Mouse (Mus musculus) adrenal gland, adult 2 months (tissue): Measurements from ENCODE around the gene Fbxl18. TPM values are rescaled to one million over a fixed set of nuclear protein-coding genes. Genes with fewer than 3 reads are reported as not detected.

Experiments
- DNase-seq: peaks from one replicate; pipeline ENCODE4 v3.0.0; 2021
- polyA plus RNA-seq: library from polyadenylated mRNA; depleted of rRNA; stranded (reverse); fragments of >200 nt; gene quantifications from 2 replicates; pipeline ENCODE4 v1.2.3, GENCODE M21; 2012; rRNA removed
- total RNA-seq, 2 experiments: library from RNA; stranded (reverse); gene quantifications; 2 replicates each; pipeline ENCODE4 v1.2.3; 2021

The Fbxl18 gene
- total and polyA plus RNA-seq, 3 experiments, result 9.6 to 44.3 (median 11.4) TPM

DNA sequence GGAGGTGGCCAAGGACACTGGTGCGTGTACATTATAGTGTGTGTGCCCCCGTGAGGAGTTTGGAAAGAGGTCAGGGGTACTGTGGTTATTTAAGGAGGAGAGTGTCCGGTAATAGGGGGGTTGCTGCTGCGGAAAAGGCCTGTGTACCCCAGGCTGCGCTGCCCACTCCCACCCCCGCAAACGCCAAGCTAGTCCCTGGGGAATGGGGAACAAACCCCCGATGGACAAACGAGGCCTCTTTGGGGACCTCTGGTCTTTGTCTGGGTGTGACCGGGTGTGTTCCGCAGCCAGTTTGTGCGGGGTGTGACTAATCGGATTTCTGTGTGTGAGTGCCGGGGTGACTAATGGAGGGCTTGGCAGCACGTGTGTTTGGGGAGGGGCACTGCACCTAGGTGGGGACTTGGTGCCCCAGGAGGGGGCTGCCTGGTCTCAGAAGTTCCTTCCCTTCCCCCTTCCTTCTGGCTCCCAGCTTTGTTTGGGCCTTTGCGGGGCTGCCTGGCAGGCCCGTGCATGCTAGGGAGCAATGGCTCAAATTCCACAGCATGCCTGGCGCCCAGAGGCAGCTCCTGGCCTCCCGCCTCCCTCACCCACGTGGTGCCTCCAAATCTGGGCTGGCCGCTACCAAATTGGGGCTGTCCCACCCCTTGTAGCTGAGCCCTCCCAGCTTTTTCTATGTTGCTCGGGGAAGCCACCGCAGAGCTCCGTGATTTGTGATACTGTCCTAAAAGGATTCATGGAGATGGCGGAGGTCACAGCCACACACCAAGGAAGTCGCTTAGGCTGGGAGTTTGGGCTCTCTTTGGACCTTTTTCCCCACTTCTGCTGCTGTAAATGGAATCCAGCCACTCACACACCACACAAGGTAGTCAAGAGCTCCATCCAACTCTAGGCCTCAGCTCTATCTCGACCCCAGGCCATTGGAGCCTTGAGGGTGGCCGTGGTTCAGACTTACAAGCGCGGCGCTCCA, 71.8 kb downstream of the Fbxl18 start:
- peak; percentile 95 for DNase-seq

- DNase-seq, result peak; percentile 86
Measured at GRCm38 (mm10) chr5:142822286-142823095, 72.7 kb downstream of the Fbxl18 start.

DNA sequence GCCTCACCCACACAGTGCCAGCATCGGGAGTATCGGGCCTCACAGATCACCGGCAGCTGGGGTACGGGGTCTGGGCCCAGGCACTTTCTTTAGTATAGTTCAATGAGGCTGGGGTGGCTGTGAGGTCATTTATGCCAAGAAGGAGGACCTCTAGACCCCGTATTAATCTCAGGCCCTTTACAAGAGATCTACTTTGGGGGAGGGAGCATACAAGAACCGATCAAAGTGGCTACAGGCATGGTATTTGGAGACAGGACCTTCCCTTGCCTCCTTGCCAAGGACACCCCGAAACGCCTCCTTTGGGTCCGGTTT, 73.3 kb downstream of the Fbxl18 start:
- no peak for DNase-seq

GRCm38 (mm10) chr5:142821266-142821973, 73.8 kb downstream of the Fbxl18 start:
- peak; percentile 99 for DNase-seq

- peak; percentile 84 for DNase-seq
Measured at GRCm38 (mm10) chr5:142820276-142821265, 74.7 kb downstream of the Fbxl18 start.

DNA sequence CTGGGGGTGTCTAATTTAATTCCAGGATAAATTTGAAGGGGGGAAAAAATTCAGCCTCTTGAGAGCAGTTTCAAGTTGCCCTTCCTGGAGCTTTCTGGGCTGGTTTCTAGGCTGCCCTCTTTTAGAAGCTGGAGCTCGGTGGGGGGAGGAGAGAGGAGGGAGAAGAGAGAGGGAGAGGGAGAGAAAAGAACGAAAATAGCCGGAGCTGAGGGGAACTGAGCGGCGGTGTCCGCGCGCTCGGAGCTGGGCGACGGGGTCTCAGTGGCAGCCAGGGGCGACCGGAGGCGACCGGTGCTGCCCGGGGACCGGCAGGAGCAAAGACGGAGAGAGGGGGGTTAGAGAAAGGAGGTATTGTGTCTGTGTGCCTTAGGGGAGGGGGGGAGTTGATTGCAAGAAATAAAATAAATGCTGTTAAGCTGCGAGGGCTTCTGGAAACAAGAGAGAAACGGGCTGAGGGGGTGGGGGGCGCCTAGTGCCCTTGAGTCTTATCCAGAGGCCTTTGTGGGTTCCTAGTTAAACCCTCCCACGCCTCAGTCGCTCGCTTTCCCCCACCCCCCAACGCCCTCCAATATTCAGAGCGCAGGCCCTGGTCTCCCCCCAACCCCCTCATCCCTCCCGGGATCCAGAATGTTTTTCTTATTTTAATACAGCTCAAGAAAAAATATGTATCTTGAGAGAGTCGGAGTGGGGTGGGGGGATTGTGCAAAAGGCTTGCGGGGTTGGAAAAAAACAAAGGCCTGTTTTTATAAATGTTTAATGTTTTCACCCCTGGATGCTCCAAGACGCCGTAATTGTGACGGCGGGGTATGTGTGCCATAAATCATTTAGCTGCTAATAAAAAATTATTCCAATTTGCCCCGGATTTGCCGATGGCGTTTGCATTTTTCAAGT, 75.6 kb downstream of the Fbxl18 start:
- DNase-seq, result peak; percentile 78

DNA sequence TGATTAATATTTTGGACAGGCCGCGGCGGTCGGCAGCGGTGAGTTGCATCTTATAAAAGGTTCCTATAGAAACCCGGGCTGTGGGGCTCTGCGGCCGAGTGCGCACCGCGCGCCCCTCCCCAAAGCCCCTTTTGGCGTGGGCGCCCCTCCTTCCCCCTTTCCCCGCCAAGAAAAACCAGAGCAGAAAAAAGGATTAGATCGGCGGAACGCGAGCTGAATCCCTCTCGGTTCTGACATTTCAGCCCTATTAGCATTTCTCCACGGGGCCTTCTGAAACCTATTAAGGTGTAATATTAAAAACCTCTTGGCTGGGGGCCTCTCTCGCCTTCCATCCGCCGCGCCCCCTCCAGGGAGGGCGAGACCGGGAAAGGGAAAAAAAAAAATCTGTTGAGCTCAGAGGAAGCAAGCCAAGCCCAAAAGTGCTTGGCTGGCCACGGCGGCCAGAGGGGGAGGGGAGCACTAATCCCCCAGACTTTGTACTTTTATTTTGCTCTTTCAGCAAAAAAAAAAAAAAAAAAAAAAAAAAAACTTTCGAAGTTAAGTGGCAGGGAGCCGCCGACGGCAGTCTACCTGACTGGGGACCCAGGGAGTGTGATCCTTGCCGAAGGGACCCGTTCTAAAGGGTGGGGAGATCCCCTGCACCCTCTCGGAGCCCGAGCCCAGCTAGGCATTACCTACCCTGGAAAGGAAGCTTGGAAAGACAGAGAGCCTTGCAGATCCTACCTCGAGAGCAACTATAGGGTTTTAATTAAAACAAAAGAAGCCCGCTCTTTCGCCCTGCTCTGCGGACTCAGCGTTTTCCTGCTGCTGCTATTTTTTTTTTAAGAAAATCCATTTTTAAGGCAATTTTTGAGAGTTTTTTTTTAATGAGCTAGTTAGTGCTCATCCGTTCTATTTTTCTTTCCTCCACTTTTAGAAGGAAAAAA, 76.5 kb downstream of the Fbxl18 start:
- DNase-seq, result peak; percentile 88

GRCm38 (mm10) chr5:142817524-142818434, 77.4 kb downstream of the Fbxl18 start, which contains the start of gene Tnrc18:
TSS of gene Tnrc18 (minus strand) at chr5:142817662.
- peak; percentile 100 for DNase-seq

Other genes starting within 250 kb of the Fbxl18 start
- 10 to 100 TPM; 20.9 to 32.0 TPM for gene Slc29a4, start 202.9 kb downstream of the Fbxl18 start, total RNA-seq
- gene Slc29a4, start 202.9 kb downstream of the Fbxl18 start, polyA plus RNA-seq, result 48.8 and 69.9 TPM in 2 replicates
- 10 to 100 TPM; 58.6 to 72.1 TPM for gene Tnrc18, start 77.8 kb downstream of the Fbxl18 start, total RNA-seq
- gene Tnrc18, start 77.8 kb downstream of the Fbxl18 start, polyA plus RNA-seq, result 91.5 and 110 TPM in 2 replicates
- 1,000 to 10,000 TPM; 3,681 to 3,786 TPM for gene Actb, start 11.3 kb upstream of the Fbxl18 start, total RNA-seq
- gene Actb, start 11.3 kb upstream of the Fbxl18 start, polyA plus RNA-seq, result 3,805 and 4,221 TPM in 2 replicates
- gene Fscn1, start 64.9 kb upstream of the Fbxl18 start, total RNA-seq, result 10 to 100 TPM; 24.6 to 42.9 TPM
- gene Fscn1, start 64.9 kb upstream of the Fbxl18 start, polyA plus RNA-seq, result 129 and 134 TPM in 2 replicates
- gene Rnf216, start 217.6 kb upstream of the Fbxl18 start, total RNA-seq, result 10 to 100 TPM; 37.5 to 50.4 TPM
- 40.3 and 47.6 TPM in 2 replicates for gene Rnf216, start 217.6 kb upstream of the Fbxl18 start, polyA plus RNA-seq